Mouse (Mus musculus) embryonic fibroblast, embryonic 13.5 days (primary cell): ENCODE measurements around the gene Myh9.

Experiments used
- CTCF ChIP-seq: IDR thresholded peaks from 2 replicates; pipeline ENCODE4 v1.5.1; 2011; ENCODE audit warnings: mild to moderate bottlenecking, control low read depth, low read length, moderate library complexity, borderline replicate concordance; ENCODE audit not compliant: insufficient read depth
- POLR2A ChIP-seq: IDR thresholded peaks from 2 replicates; pipeline ENCODE4 v1.6.1; 2011; ENCODE audit warnings: low read depth, mild to moderate bottlenecking, control low read depth, low read length, moderate library complexity

- TF ChIP-seq CTCF (no peak), POLR2A (no peak)
Observed at GRCm38 (mm10) chr15:77804949-77805348, 37.0 kb downstream of the Myh9 start.
